Mouse (Mus musculus): ENCODE data around the gene Cntfr.

GRCm38 (mm10) chr4:41660851-41661430, 35.9 kb downstream of the Cntfr start:
- TF ChIP-seq TAL1 (IDR thresholded peaks at IDR 0.05; ENCODE audit: low read length) (no peak), GATA1 (IDR thresholded peaks at IDR 0.05; ENCODE audit: low read length) (no peak)
